8 mouse cellular contexts compared by ENCODE assay signal in genomic region chr19:53859149-53859548, GRCm38 (mm10). TPM values are rescaled to one million over a fixed set of nuclear protein-coding genes. Genes with fewer than 3 reads are reported as not detected.
DNase-seq lines count a peak whose midpoint lies in the region; ATAC-seq and TF ChIP-seq lines count a peak whose summit lies in the region.

No protein-coding gene starts in this region.

- no peaks in the 10 kb centered on the region for H3K36me3 ChIP-seq in embryonic facial prominence, embryonic 12.5 days
- no peaks in the 10 kb centered on the region for H3K36me3 ChIP-seq in stomach, embryonic 15.5 days
- H3K36me3 ChIP-seq in hindbrain, embryonic 16.5 days (ENCODE audit: control insufficient read depth, insufficient read depth, low read length) = no peaks in the 10 kb centered on the region

- WGBS in lung, adult 2 months = 48% methylated on average over 9 of the region's 9 CpGs
- 37% methylated on average over 9 of the region's 9 CpGs for WGBS in embryonic facial prominence, embryonic 12.5 days
- WGBS in stomach, embryonic 15.5 days = 24% methylated on average over 9 of the region's 9 CpGs
- 48% methylated on average over 9 of the region's 9 CpGs for WGBS in hindbrain, embryonic 16.5 days

- TF ChIP-seq CTCF in lung, adult 2 months (IDR thresholded peaks at IDR 0.05; ENCODE audit: insufficient read depth, low read length) = no peak

- H3K27ac ChIP-seq in embryonic facial prominence, embryonic 12.5 days = peak overlapping the region; percentile 67
- H3K27ac ChIP-seq in stomach, embryonic 15.5 days = peak overlapping the region; percentile 73; the same call in 1 of the 2 replicates
- no peak overlapping the region for H3K27ac ChIP-seq in hindbrain, embryonic 16.5 days (ENCODE audit: low read depth, low read length)

- no peaks in the 10 kb centered on the region for H3K4me1 ChIP-seq in lung, adult 2 months (ENCODE audit: control insufficient read depth, insufficient read depth, low read length)
- peaks cover 22% of the 10 kb centered on the region for H3K4me1 ChIP-seq in embryonic facial prominence, embryonic 12.5 days
- peaks cover 5% of the 10 kb centered on the region; the same call in 1 of the 2 replicates for H3K4me1 ChIP-seq in stomach, embryonic 15.5 days
- H3K4me1 ChIP-seq in hindbrain, embryonic 16.5 days (ENCODE audit: control insufficient read depth, insufficient read depth, low read depth, low read length) = no peaks in the 10 kb centered on the region

- no peaks in the 10 kb centered on the region for H3K27me3 ChIP-seq in embryonic facial prominence, embryonic 12.5 days
- H3K27me3 ChIP-seq in stomach, embryonic 15.5 days (replicated peaks) = no peaks in the 10 kb centered on the region
- no peaks in the 10 kb centered on the region for H3K27me3 ChIP-seq in hindbrain, embryonic 16.5 days (replicated peaks; ENCODE audit: control insufficient read depth, insufficient read depth, low read length)

- H3K9me3 ChIP-seq in embryonic facial prominence, embryonic 12.5 days = no peaks in the 10 kb centered on the region
- no peaks in the 10 kb centered on the region for H3K9me3 ChIP-seq in stomach, embryonic 15.5 days
- no peaks in the 10 kb centered on the region for H3K9me3 ChIP-seq in hindbrain, embryonic 16.5 days (ENCODE audit: control insufficient read depth, low read length)

- no peak overlapping the region for H3K9ac ChIP-seq in embryonic facial prominence, embryonic 12.5 days
- no peak overlapping the region for H3K9ac ChIP-seq in stomach, embryonic 15.5 days
- no peak overlapping the region for H3K9ac ChIP-seq in hindbrain, embryonic 16.5 days (ENCODE audit: low read depth, low read length)

- DNase-seq in lung, adult 18-20 months = peak; percentile 52 to 54
- no peak for DNase-seq in lung, adult 2 months
- peak; percentile 75 for DNase-seq in liver
- no peak for DNase-seq in thymus, postnatal 14 days
- DNase-seq in left cerebral cortex, adult 9 months (ENCODE audit: low spot score in 2 of 2) = no peak

- H3K4me2 ChIP-seq in embryonic facial prominence, embryonic 12.5 days (replicated peaks) = 0 out of 2 replicates have a peak overlapping the region, but pooled peaks have one; percentile 3
- 0 out of 2 replicates have a peak overlapping the region, but pooled peaks have one; percentile 7 for H3K4me2 ChIP-seq in stomach, embryonic 15.5 days
- H3K4me2 ChIP-seq in hindbrain, embryonic 16.5 days (ENCODE audit: low read length) = no peak overlapping the region

- ATAC-seq in embryonic facial prominence, embryonic 12.5 days (ENCODE audit: insufficient number of reproducible peaks, insufficient read depth, low FRiP score, low TSS enrichment) = peak; percentile 53; the same call in 1 of the 2 replicates
- peak; percentile 84 for ATAC-seq in stomach, embryonic 15.5 days (ENCODE audit: insufficient read depth, low FRiP score, low read depth)
- no peak for ATAC-seq in hindbrain, embryonic 16.5 days

- no peak for TF ChIP-seq POLR2A in lung, adult 2 months (IDR thresholded peaks at IDR 0.05; ENCODE audit: borderline replicate concordance, extremely low read depth, low read depth, low read length)

- H3K4me3 ChIP-seq in lung, adult 2 months (replicated peaks; ENCODE audit: extremely low read depth, low read depth, low read length) = no peak overlapping the region
- no peak overlapping the region for H3K4me3 ChIP-seq in embryonic facial prominence, embryonic 12.5 days
- no peak overlapping the region for H3K4me3 ChIP-seq in stomach, embryonic 15.5 days (replicated peaks)
- no peak overlapping the region for H3K4me3 ChIP-seq in hindbrain, embryonic 16.5 days (ENCODE audit: low read length)

RNA-seq across cellular contexts. Expression of gene Pdcd4, which starts 32.9 kb away (rescaled TPM):
- polyA plus RNA-seq in lung, adult 2 months (2012; rRNA removed) = 4.1 and 8.0 TPM in 2 replicates
- 114 and 129 TPM in 2 replicates for polyA plus RNA-seq in embryonic facial prominence, embryonic 12.5 days (2016; fragmentation: Nextera tagmentation; extraction: Ambion mirVana)
- 78.6 and 86.9 TPM in 2 replicates for polyA plus RNA-seq in stomach, embryonic 15.5 days (2015; fragmentation: Nextera tagmentation; extraction: Ambion mirVana)
- 54.8 and 63.2 TPM in 2 replicates for polyA plus RNA-seq in hindbrain, embryonic 16.5 days (2015; fragmentation: Nextera tagmentation; extraction: Ambion mirVana)

Comparison
In these comparisons a context has a peak if more than half of its experiments do, and no peak if none do; other contexts are left out.
1. DNase-seq: peak in lung, adult 18-20 months (2 of 2) and liver (single experiment); none in lung, adult 2 months (single experiment), thymus, postnatal 14 days (single experiment) and left cerebral cortex, adult 9 months (0 of 2).